Comparison of ENCODE assay signal across 7 mouse cellular contexts in genomic region chr7:84679264-84679663, GRCm38 (mm10). TPM values are rescaled to one million over a fixed set of nuclear protein-coding genes. Genes with fewer than 3 reads are reported as not detected.
A peak's percentile ranks its signal among the peaks of the same experiment; 100 is the strongest.
DNase-seq lines count a peak whose midpoint lies in the region; ATAC-seq and TF ChIP-seq lines count a peak whose summit lies in the region.

No protein-coding gene starts in this region.

- peak; percentile 99 for ATAC-seq in hindbrain, postnatal 0 days

- H3K27ac ChIP-seq in gastrocnemius, adult 2 months = peak overlapping the region; percentile 79
- H3K27ac ChIP-seq in hindbrain, postnatal 0 days = no peak overlapping the region

- H3K4me3 ChIP-seq in gastrocnemius, adult 2 months = peak overlapping the region; percentile 72
- peak overlapping the region; percentile 50 for H3K4me3 ChIP-seq in hindbrain, postnatal 0 days (ENCODE audit: low read length)

- peak overlapping the region; percentile 60 for H3K4me2 ChIP-seq in hindbrain, postnatal 0 days (ENCODE audit: low read depth, low read length)

- peaks cover 3% of the 10 kb centered on the region; the same call in 1 of the 2 replicates for H3K4me1 ChIP-seq in hindbrain, postnatal 0 days (ENCODE audit: insufficient read depth, low read length)

- 3% methylated on average over 4 of the region's 4 CpGs for WGBS in hindbrain, postnatal 0 days

- peak overlapping the region; percentile 46 for H3K9ac ChIP-seq in hindbrain, postnatal 0 days (replicated peaks; ENCODE audit: low read length)

- H3K9me3 ChIP-seq in hindbrain, postnatal 0 days (ENCODE audit: low read length) = no peaks in the 10 kb centered on the region

- peak; percentile 76 to 93 for DNase-seq in adrenal gland, adult (ENCODE audit: inconsistent age in 2 of 2, low spot score in 1 of 2)
- DNase-seq in embryo, embryonic 10 days (ENCODE audit: low spot score) = peak; percentile 91
- peak; percentile 72 for DNase-seq in gastrocnemius, adult 2 months
- peak; percentile 91 for DNase-seq in hindbrain, postnatal 0 days (ENCODE audit: low spot score)
- DNase-seq in left cerebral cortex, adult 18-20 months (ENCODE audit: low spot score in 2 of 2) = peak; percentile 59 to 69
- DNase-seq in lung, postnatal 4 days = peak; percentile 56 to 72
- peak; percentile 69 to 74 for DNase-seq in right cerebral cortex, adult 2 months (ENCODE audit: low spot score in 2 of 2)

- no peak for TF ChIP-seq CTCF in gastrocnemius, adult 2 months (IDR thresholded peaks at IDR 0.05)
- TF ChIP-seq CTCF in hindbrain, postnatal 0 days (IDR thresholded peaks at IDR 0.05; ENCODE audit: low read depth) = no peak

- no peaks in the 10 kb centered on the region for H3K36me3 ChIP-seq in hindbrain, postnatal 0 days (ENCODE audit: insufficient read depth, low read length)

- no peaks in the 10 kb centered on the region for H3K27me3 ChIP-seq in hindbrain, postnatal 0 days (ENCODE audit: insufficient read depth, low read length)

- intact Hi-C loops in gastrocnemius, adult 2 months (cut with DNase I) = no loop called here

RNA-seq across cellular contexts. Expression of gene Zfand6, which starts 10.5 kb away (rescaled TPM):
- 100 to 1,000 TPM in 1 of 2 experiments, 10 to 100 TPM in 1; 97.9 to 110 TPM for total RNA-seq in gastrocnemius, adult 2 months (2021)
- 82.5 and 104 TPM in 2 replicates for total RNA-seq in hindbrain, postnatal 0 days (2014; rRNA removed)
- 141 and 152 TPM in 2 replicates for polyA plus RNA-seq in hindbrain, postnatal 0 days (2015; fragmentation: Nextera tagmentation; extraction: Ambion mirVana)
- 10 to 100 TPM; 69.8 to 70.2 TPM for total RNA-seq in left cerebral cortex, adult 18-20 months (2021)
